ENCODE assay signal across 14 mouse cellular contexts in the genomic region with DNA sequence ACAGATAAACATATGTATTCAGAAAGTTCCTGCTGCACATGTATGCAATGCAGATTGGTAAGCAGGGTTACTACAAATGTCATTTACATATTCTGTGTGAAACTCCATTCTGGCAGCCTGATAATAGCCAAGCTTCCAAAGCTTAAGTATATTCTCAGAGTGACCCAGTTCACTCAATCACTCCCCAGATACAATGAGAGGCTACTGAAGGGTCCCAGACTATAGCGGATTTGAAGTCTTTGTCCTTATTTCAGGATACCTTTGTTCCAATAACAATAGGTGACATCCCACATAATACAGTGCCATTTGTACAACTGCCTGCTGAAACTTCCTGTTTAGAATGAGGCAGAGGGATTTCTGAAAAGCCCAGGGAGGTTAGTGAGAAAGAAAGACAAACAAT.
DNase-seq lines count a peak whose midpoint lies in the region; ATAC-seq lines count a peak whose summit lies in the region.
"Had no signal": no experiment of that assay in that cellular context is flagged by ENCODE, and none has a peak within 500 bp of the region (broad histone marks: within the 10 kb centered on the region; RNA-seq: fewer than 3 reads in every experiment).

No protein-coding gene starts in this region.

- H3K4me3 ChIP-seq in forebrain, embryonic 11.5 days (ENCODE audit: low read depth, low read length), result no peak overlapping the region
- H3K4me3 ChIP-seq in forebrain, embryonic 10.5 days, result no peak overlapping the region
- H3K4me3 ChIP-seq in hindbrain, embryonic 10.5 days, result no peak overlapping the region
- H3K4me3 ChIP-seq in midbrain, embryonic 13.5 days (replicated peaks), result no peak overlapping the region
- H3K4me3 ChIP-seq: heart, embryonic 12.5 days; kidney, embryonic 15.5 days; liver, embryonic 12.5 days; megakaryocyte, embryonic 14.5 days had no signal

- 19% methylated on average over 1 of the region's 1 CpGs for WGBS in forebrain, embryonic 11.5 days
- WGBS in forebrain, embryonic 10.5 days, result 17% methylated on average over 1 of the region's 1 CpGs
- 35% methylated on average over 1 of the region's 1 CpGs for WGBS in hindbrain, embryonic 10.5 days
- WGBS in midbrain, embryonic 13.5 days, result 3% methylated on average over 1 of the region's 1 CpGs

- H3K9me3 ChIP-seq in forebrain, embryonic 11.5 days (ENCODE audit: control insufficient read depth, low read length), result no peaks in the 10 kb centered on the region
- H3K9me3 ChIP-seq in forebrain, embryonic 10.5 days, result no peaks in the 10 kb centered on the region
- no peaks in the 10 kb centered on the region for H3K9me3 ChIP-seq in hindbrain, embryonic 10.5 days
- no peaks in the 10 kb centered on the region for H3K9me3 ChIP-seq in midbrain, embryonic 13.5 days
- H3K9me3 ChIP-seq: heart, embryonic 12.5 days; kidney, embryonic 15.5 days; liver, embryonic 12.5 days; megakaryocyte, embryonic 14.5 days had no signal

- peak; percentile 68 for ATAC-seq in forebrain, embryonic 11.5 days (replicated peaks; ENCODE audit: low FRiP score)
- ATAC-seq in midbrain, embryonic 13.5 days, result peak; percentile 83
- ATAC-seq: liver, embryonic 12.5 days had no signal

- no peak for DNase-seq in forebrain, embryonic 11.5 days (ENCODE audit: low spot score)
- no peak for DNase-seq in forebrain, embryonic 10.5 days (ENCODE audit: extremely low spot score, low spot score)
- DNase-seq in embryo, embryonic 10.5 days (ENCODE audit: low spot score), result peak; percentile 72
- DNase-seq in hindbrain, embryonic 10.5 days (ENCODE audit: low spot score), result no peak
- no peak for DNase-seq in right cerebral cortex, postnatal 14 days
- no peak for DNase-seq in urinary bladder, postnatal 36 days (ENCODE audit: low spot score in 2 of 2)
- no peak for DNase-seq in layer of hippocampus, postnatal 25 days (ENCODE audit: extremely low spot score in 1 of 2, low spot score in 1 of 2)
- DNase-seq: gastrocnemius, postnatal 25 days; left cerebral cortex, postnatal 4 days had no signal

- H3K4me2 ChIP-seq in forebrain, embryonic 11.5 days (ENCODE audit: low read depth, low read length, severe bottlenecking), result no peak overlapping the region
- H3K4me2 ChIP-seq in midbrain, embryonic 13.5 days (replicated peaks), result no peak overlapping the region
- H3K4me2 ChIP-seq: heart, embryonic 12.5 days; kidney, embryonic 15.5 days; liver, embryonic 12.5 days had no signal

- no peaks in the 10 kb centered on the region for H3K36me3 ChIP-seq in forebrain, embryonic 11.5 days (ENCODE audit: control insufficient read depth, insufficient read depth, low read length)
- H3K36me3 ChIP-seq in forebrain, embryonic 10.5 days (replicated peaks), result no peaks in the 10 kb centered on the region
- no peaks in the 10 kb centered on the region for H3K36me3 ChIP-seq in hindbrain, embryonic 10.5 days
- no peaks in the 10 kb centered on the region for H3K36me3 ChIP-seq in midbrain, embryonic 13.5 days
- H3K36me3 ChIP-seq: heart, embryonic 12.5 days; kidney, embryonic 15.5 days; liver, embryonic 12.5 days had no signal

- H3K27ac ChIP-seq in forebrain, embryonic 11.5 days (ENCODE audit: low read depth, low read length), result no peak overlapping the region
- H3K27ac ChIP-seq in forebrain, embryonic 10.5 days, result no peak overlapping the region
- peak overlapping the region; percentile 59; the same call in 1 of the 2 replicates for H3K27ac ChIP-seq in hindbrain, embryonic 10.5 days
- no peak overlapping the region for H3K27ac ChIP-seq in midbrain, embryonic 13.5 days
- H3K27ac ChIP-seq: kidney, embryonic 15.5 days; liver, embryonic 12.5 days had no signal

- no peaks in the 10 kb centered on the region for H3K27me3 ChIP-seq in forebrain, embryonic 11.5 days (ENCODE audit: control insufficient read depth, insufficient read depth, low read length)
- no peaks in the 10 kb centered on the region for H3K27me3 ChIP-seq in forebrain, embryonic 10.5 days (ENCODE audit: poor library complexity, severe bottlenecking)
- peaks cover 7% of the 10 kb centered on the region; the same call in 1 of the 2 replicates for H3K27me3 ChIP-seq in hindbrain, embryonic 10.5 days (ENCODE audit: insufficient read depth, poor library complexity, severe bottlenecking)
- no peaks in the 10 kb centered on the region for H3K27me3 ChIP-seq in midbrain, embryonic 13.5 days
- H3K27me3 ChIP-seq: heart, embryonic 12.5 days; kidney, embryonic 15.5 days; liver, embryonic 12.5 days; megakaryocyte, embryonic 14.5 days had no signal

- H3K4me1 ChIP-seq in forebrain, embryonic 11.5 days (replicated peaks; ENCODE audit: control insufficient read depth, insufficient read depth, low read length), result no peaks in the 10 kb centered on the region
- peaks cover 12% of the 10 kb centered on the region for H3K4me1 ChIP-seq in forebrain, embryonic 10.5 days
- peaks cover 15% of the 10 kb centered on the region for H3K4me1 ChIP-seq in hindbrain, embryonic 10.5 days (replicated peaks)
- peaks cover 16% of the 10 kb centered on the region for H3K4me1 ChIP-seq in midbrain, embryonic 13.5 days (replicated peaks)
- H3K4me1 ChIP-seq: heart, embryonic 12.5 days; kidney, embryonic 15.5 days; liver, embryonic 12.5 days had no signal

- no peak overlapping the region for H3K9ac ChIP-seq in forebrain, embryonic 11.5 days (ENCODE audit: low read length)
- H3K9ac ChIP-seq in midbrain, embryonic 13.5 days (replicated peaks), result no peak overlapping the region
- H3K9ac ChIP-seq: heart, embryonic 12.5 days; kidney, embryonic 15.5 days; liver, embryonic 12.5 days had no signal
